Mouse (Mus musculus) MEL (cell line): Measurements from ENCODE around the gene Med24. TPM values are rescaled to one million over a fixed set of nuclear protein-coding genes. Genes with fewer than 3 reads are reported as not detected.

ENCODE experiments used
- DNase-seq: peaks from one replicate; pipeline ENCODE4 v3.0.0; 2011; ENCODE audit warnings: low read depth, low spot score
- H3K27ac ChIP-seq: 2 replicates; pipeline ENCODE4 v1.5.1; 2012; ENCODE audit warnings: low read depth, mild to moderate bottlenecking, control low read depth, low read length, moderate library complexity; ENCODE audit not compliant: control insufficient read depth
- H3K27me3 ChIP-seq, 2 experiments: fragments of 150-350 bp in 1 of 2; sonication (generic) in 1 of 2; 2 replicates each; pipeline ENCODE4 v1.6.1; 2012; ENCODE audit warnings: low read length in 2 of 2, mild to moderate bottlenecking in 2 of 2, improper control_type of control experiment in 1 of 2, moderate library complexity in 1 of 2; ENCODE audit not compliant: insufficient read depth in 2 of 2, control insufficient read depth in 1 of 2
- H3K36me3 ChIP-seq, 2 experiments: 2 replicates each; pipeline ENCODE4 v1.6.1; 2012 to 2014; ENCODE audit warnings: low read length in 2 of 2, improper control_type of control experiment in 1 of 2, inconsistent platforms in 1 of 2, mild to moderate bottlenecking in 1 of 2; ENCODE audit not compliant: insufficient read depth in 2 of 2, control insufficient read depth in 1 of 2
- H3K4me1 ChIP-seq, 2 experiments: fragments of 150-350 bp in 1 of 2; sonication (generic) in 1 of 2; 2 replicates each; pipeline ENCODE4 v1.6.1; 2012; ENCODE audit warnings: low read length in 2 of 2, improper control_type of control experiment in 1 of 2, mild to moderate bottlenecking in 1 of 2; ENCODE audit not compliant: insufficient read depth in 2 of 2, control insufficient read depth in 1 of 2
- H3K4me3 ChIP-seq, 2 experiments: fragments of 150-350 bp in 1 of 2; sonication (generic) in 1 of 2; 2 replicates each; pipeline ENCODE4 v1.5.1; 2012; ENCODE audit warnings: low read depth in 2 of 2, low read length in 2 of 2, mild to moderate bottlenecking in 2 of 2, moderate library complexity in 2 of 2, control low read depth in 1 of 2, improper control_type of control experiment in 1 of 2; ENCODE audit not compliant: control insufficient read depth in 1 of 2, insufficient read depth in 1 of 2
- H3K79me2 ChIP-seq: 2 replicates; pipeline ENCODE4 v1.6.1; 2012; ENCODE audit warnings: mild to moderate bottlenecking, low read length, moderate library complexity; ENCODE audit not compliant: control insufficient read depth, poor library complexity, insufficient read depth
- H3K9ac ChIP-seq: 2 replicates; pipeline ENCODE4 v1.6.1; 2012; ENCODE audit warnings: low read depth, mild to moderate bottlenecking, control low read depth, low read length, moderate library complexity; ENCODE audit not compliant: control insufficient read depth, poor library complexity, severe bottlenecking
- H3K9me3 ChIP-seq: fragments of 150-350 bp; sonication (generic); replicated peaks from 2 replicates; pipeline ENCODE4 v1.6.1; 2012; ENCODE audit warnings: mild to moderate bottlenecking, low read length, improper control_type of control experiment, moderate library complexity; ENCODE audit not compliant: insufficient read depth
- BHLHE40 ChIP-seq: IDR thresholded peaks from 2 replicates; pipeline ENCODE4 v1.6.1; 2012; ENCODE audit warnings: low read depth, mild to moderate bottlenecking, inconsistent platforms, low read length, improper control_type of control experiment, borderline replicate concordance
- CHD2 ChIP-seq: IDR thresholded peaks from 2 replicates; pipeline ENCODE4 v1.6.1; 2011; ENCODE audit warnings: low read length, improper control_type of control experiment
- CTCF ChIP-seq, 3 experiments: IDR thresholded peaks in 2 of 3; conservative IDR thresholded peaks in 1 of 3; 2 replicates each; pipeline ENCODE4 v1.5.1; 2011 to 2012; ENCODE audit warnings: low read length in 3 of 3, low read depth in 2 of 3, mild to moderate bottlenecking in 2 of 3, improper control_type of control experiment in 1 of 3, inconsistent platforms in 1 of 3, mixed read lengths in 1 of 3, moderate library complexity in 1 of 3; ENCODE audit not compliant: control insufficient read depth in 1 of 3, insufficient read depth in 1 of 3, poor library complexity in 1 of 3, severe bottlenecking in 1 of 3
- E2F4 ChIP-seq: IDR thresholded peaks from 2 replicates; pipeline ENCODE4 v1.6.1; 2011; ENCODE audit warnings: low read depth, low read length, improper control_type of control experiment, borderline replicate concordance
- ELF1 ChIP-seq: IDR thresholded peaks from 2 replicates; pipeline ENCODE4 v1.6.1; 2014; ENCODE audit warnings: low read depth, mild to moderate bottlenecking, inconsistent platforms, low read length, improper control_type of control experiment, moderate library complexity
- EP300 ChIP-seq, 2 experiments: IDR thresholded peaks; 2 replicates each; pipeline ENCODE4 v1.6.1; 2011; ENCODE audit warnings: improper control_type of control experiment in 2 of 2, low read length in 2 of 2, low read depth in 1 of 2, mild to moderate bottlenecking in 1 of 2
- ETS1 ChIP-seq: IDR thresholded peaks from 2 replicates; pipeline ENCODE4 v1.6.1; 2012; ENCODE audit warnings: low read depth, mild to moderate bottlenecking, inconsistent platforms, low read length, improper control_type of control experiment, moderate library complexity
- GABPA ChIP-seq: IDR thresholded peaks from 2 replicates; pipeline ENCODE4 v1.6.1; 2012; ENCODE audit warnings: low read depth, mild to moderate bottlenecking, inconsistent platforms, low read length, improper control_type of control experiment, moderate library complexity
- GATA1 ChIP-seq: IDR thresholded peaks from 2 replicates; pipeline ENCODE4 v1.6.1; 2011; ENCODE audit warnings: low read depth, low read length, improper control_type of control experiment
- HCFC1 ChIP-seq: IDR thresholded peaks from 2 replicates; pipeline ENCODE4 v1.6.1; 2012; ENCODE audit warnings: low read depth, mild to moderate bottlenecking, inconsistent platforms, low read length, improper control_type of control experiment, moderate library complexity
- MAFK ChIP-seq: IDR thresholded peaks from 2 replicates; pipeline ENCODE4 v1.6.1; 2011; ENCODE audit warnings: low read depth, mild to moderate bottlenecking, low read length, improper control_type of control experiment, borderline replicate concordance
- MAX ChIP-seq: IDR thresholded peaks from 2 replicates; pipeline ENCODE4 v1.6.1; 2011; ENCODE audit warnings: low read length, improper control_type of control experiment
- MAZ ChIP-seq: IDR thresholded peaks from 2 replicates; pipeline ENCODE4 v1.6.1; 2012; ENCODE audit warnings: low read depth, mild to moderate bottlenecking, inconsistent platforms, low read length, improper control_type of control experiment
- MEF2A ChIP-seq: IDR thresholded peaks from 2 replicates; pipeline ENCODE4 v1.6.1; 2014; ENCODE audit warnings: low read depth, mild to moderate bottlenecking, inconsistent platforms, low read length, improper control_type of control experiment; ENCODE audit not compliant: poor library complexity, insufficient replicate concordance, severe bottlenecking; ENCODE audit errors: extremely low read depth
- MXI1 ChIP-seq: IDR thresholded peaks from 2 replicates; pipeline ENCODE4 v1.6.1; 2011; ENCODE audit warnings: mild to moderate bottlenecking, low read depth, low read length, improper control_type of control experiment
- MYB ChIP-seq: IDR thresholded peaks from 2 replicates; pipeline ENCODE4 v1.6.1; 2011; ENCODE audit warnings: mild to moderate bottlenecking, low read depth, low read length, improper control_type of control experiment
- MYC ChIP-seq: IDR thresholded peaks from 2 replicates; pipeline ENCODE4 v1.6.1; 2011; ENCODE audit warnings: low read depth, mild to moderate bottlenecking, low read length, improper control_type of control experiment, moderate library complexity
- NELFE ChIP-seq: IDR thresholded peaks from 2 replicates; pipeline ENCODE4 v1.6.1; 2011; ENCODE audit warnings: low read depth, low read length, improper control_type of control experiment
- NRF1 ChIP-seq: IDR thresholded peaks from 2 replicates; pipeline ENCODE4 v1.6.1; 2014; ENCODE audit warnings: low read depth, mild to moderate bottlenecking, inconsistent platforms, low read length, improper control_type of control experiment, moderate library complexity; ENCODE audit not compliant: poor library complexity, insufficient read depth, severe bottlenecking
- POLR2A ChIP-seq, 2 experiments: IDR thresholded peaks; 2 replicates each; pipeline ENCODE4 v1.6.1; 2011 to 2012; ENCODE audit warnings: low read length in 2 of 2, mild to moderate bottlenecking in 2 of 2, control low read depth in 1 of 2, improper control_type of control experiment in 1 of 2, low read depth in 1 of 2, moderate library complexity in 1 of 2; ENCODE audit not compliant: control insufficient read depth in 1 of 2, insufficient read depth in 1 of 2, poor library complexity in 1 of 2
- POLR2AphosphoS2 ChIP-seq: IDR thresholded peaks from 2 replicates; pipeline ENCODE4 v1.6.1; 2011; ENCODE audit warnings: low read length, improper control_type of control experiment
- POLR2AphosphoS5 ChIP-seq: IDR thresholded peaks from 2 replicates; pipeline ENCODE4 v1.6.1; 2012; ENCODE audit warnings: low read depth, borderline replicate concordance, mild to moderate bottlenecking, inconsistent platforms, low read length, moderate library complexity, mixed read lengths
- RAD21 ChIP-seq: IDR thresholded peaks from 2 replicates; pipeline ENCODE4 v1.6.1; 2011; ENCODE audit warnings: mild to moderate bottlenecking, low read depth, low read length, improper control_type of control experiment
- RCOR1 ChIP-seq: IDR thresholded peaks from 2 replicates; pipeline ENCODE4 v1.6.1; 2012; ENCODE audit warnings: low read depth, mild to moderate bottlenecking, inconsistent platforms, low read length, improper control_type of control experiment
- SIN3A ChIP-seq: IDR thresholded peaks from 2 replicates; pipeline ENCODE4 v1.6.1; 2012; ENCODE audit warnings: low read length, improper control_type of control experiment, inconsistent platforms
- SMC3 ChIP-seq: IDR thresholded peaks from 2 replicates; pipeline ENCODE4 v1.6.1; 2011; ENCODE audit warnings: low read depth, low read length, improper control_type of control experiment
- TAL1 ChIP-seq: IDR thresholded peaks from 2 replicates; pipeline ENCODE4 v1.6.1; 2012; ENCODE audit warnings: mild to moderate bottlenecking, inconsistent platforms, low read length, moderate library complexity, mixed read lengths
- TBP ChIP-seq: IDR thresholded peaks from 2 replicates; pipeline ENCODE4 v1.8.0; 2011; ENCODE audit warnings: low read depth, low read length, improper control_type of control experiment
- TCF12 ChIP-seq: IDR thresholded peaks from 2 replicates; pipeline ENCODE4 v1.6.1; 2014; ENCODE audit warnings: low read depth, mild to moderate bottlenecking, inconsistent platforms, low read length, improper control_type of control experiment, moderate library complexity
- UBTF ChIP-seq: IDR thresholded peaks from 2 replicates; pipeline ENCODE4 v1.6.1; 2012; ENCODE audit warnings: low read depth, mild to moderate bottlenecking, inconsistent platforms, low read length, improper control_type of control experiment, moderate library complexity, borderline replicate concordance; ENCODE audit not compliant: insufficient read depth
- USF1 ChIP-seq: IDR thresholded peaks from 2 replicates; pipeline ENCODE4 v1.6.1; 2014; ENCODE audit warnings: low read depth, mild to moderate bottlenecking, inconsistent platforms, low read length, improper control_type of control experiment, moderate library complexity
- USF2 ChIP-seq, 2 experiments: IDR thresholded peaks; 2 replicates each; pipeline ENCODE4 v1.6.1; 2011 to 2012; ENCODE audit warnings: improper control_type of control experiment in 2 of 2, low read length in 2 of 2, borderline replicate concordance in 1 of 2, inconsistent platforms in 1 of 2, low read depth in 1 of 2, mild to moderate bottlenecking in 1 of 2; ENCODE audit not compliant: insufficient read depth in 1 of 2
- ZC3H11A ChIP-seq: IDR thresholded peaks from 2 replicates; pipeline ENCODE4 v1.6.1; 2012; ENCODE audit warnings: low read depth, mild to moderate bottlenecking, inconsistent platforms, low read length, improper control_type of control experiment
- ZKSCAN1 ChIP-seq: IDR thresholded peaks from 2 replicates; pipeline ENCODE4 v1.6.1; 2012; ENCODE audit warnings: low read depth, mild to moderate bottlenecking, inconsistent platforms, low read length, improper control_type of control experiment, moderate library complexity
- ZMIZ1 ChIP-seq: IDR thresholded peaks from 2 replicates; pipeline ENCODE4 v1.6.1; 2012; ENCODE audit warnings: low read depth, mild to moderate bottlenecking, inconsistent platforms, low read length, improper control_type of control experiment, moderate library complexity
- ZNF384 ChIP-seq: IDR thresholded peaks from 2 replicates; pipeline ENCODE4 v1.6.1; 2012; ENCODE audit warnings: low read depth, mild to moderate bottlenecking, inconsistent platforms, low read length, improper control_type of control experiment
- polyA plus RNA-seq, 2 experiments: library from polyadenylated mRNA; stranded (reverse) in 1 of 2; unstranded in 1 of 2; fragments of >175 nt in 1 of 2; fragments of >200 nt in 1 of 2; gene quantifications; 2 replicates each; pipeline versions ENCODE4 v1.2.1 to v1.2.4; 2012; ENCODE audit warnings: low replicate concordance in 2 of 2, low read depth in 1 of 2; ENCODE audit not compliant: insufficient read length in 2 of 2, insufficient read depth in 1 of 2, missing spikeins in 1 of 2
- total RNA-seq: library from RNA; depleted of rRNA; stranded (reverse); fragments of 300-350 nt; gene quantifications from 2 replicates; pipeline ENCODE4 v1.2.3, GENCODE M21; 2012

The Med24 gene
- total and polyA plus RNA-seq, 3 experiments: 37.5 to 89.8 TPM; not detected in 1

- H3K27ac ChIP-seq: peak overlapping the region; percentile 89
- no peaks in the 10 kb centered on the region; the same call in 1 of the 2 replicates for H3K79me2 ChIP-seq
- peak overlapping the region; percentile 59 for H3K9ac ChIP-seq
- TF ChIP-seq MEF2A (no peak), E2F4 (no peak), ZMIZ1 (no peak), ETS1 (peak; percentile 90), MAX (peak; percentile 99), CTCF (IDR thresholded peaks at IDR 0.05 in 2 of 3, conservative IDR thresholded peaks at IDR 0.05 in 1 of 3; ENCODE audit: control insufficient read depth in 1 of 3, insufficient read depth in 1 of 3, low read depth in 2 of 3, low read length in 3 of 3, poor library complexity in 1 of 3, severe bottlenecking in 1 of 3) (no peak), SMC3 (no peak), EP300 (IDR thresholded peaks at IDR 0.05; ENCODE audit: low read depth in 1 of 2, low read length in 2 of 2) (peak in 1 of 2 experiments; percentile 52; a peak in 2 of 4 replicates), NRF1 (no peak), TAL1 (no peak), TCF12 (peak; percentile 20; the same call in 1 of the 2 replicates), TBP (peak; percentile 61; the same call in 1 of the 2 replicates), HCFC1 (peak; percentile 63), RAD21 (no peak), POLR2AphosphoS5 (no peak), ZNF384 (no peak), ZKSCAN1 (no peak), USF2 (IDR thresholded peaks at IDR 0.05; ENCODE audit: borderline replicate concordance in 1 of 2, insufficient read depth in 1 of 2, low read depth in 1 of 2, low read length in 2 of 2) (peak in 1 of 2 experiments; percentile 43; a peak in 1 of 4 replicates), UBTF (no peak), ZC3H11A (no peak), RCOR1 (no peak), MAZ (peak; percentile 80; the same call in 1 of the 2 replicates), SIN3A (peak; percentile 100), NELFE (no peak), ELF1 (peak; percentile 89), POLR2AphosphoS2 (no peak), USF1 (peak; percentile 87), POLR2A (IDR thresholded peaks at IDR 0.05; ENCODE audit: control insufficient read depth in 1 of 2, insufficient read depth in 1 of 2, low read depth in 1 of 2, low read length in 2 of 2, poor library complexity in 1 of 2) (peak; percentile 28 to 63; a peak in 1 of 4 replicates), GABPA (no peak), MAFK (no peak), MYC (peak; percentile 100), MYB (no peak), MXI1 (peak; percentile 100), CHD2 (no peak), GATA1 (no peak), BHLHE40 (peak; percentile 92)
These were observed 44.5 kb upstream of the Med24 start for GRCm38 (mm10) chr11:98773635-98774295.

More at GRCm38 (mm10) chr11:98773635-98774295, 44.5 kb upstream of the Med24 start:
- Histone ChIP-seq H3K36me3 (peaks cover 0 to 29% of the 10 kb centered on the region in 2 experiments; a peak in 2 of 4 replicates), H3K4me1 (peaks cover 24 to 49% of the 10 kb centered on the region in 2 experiments), H3K4me3 (peak overlapping the region; percentile 38 to 41), H3K27me3 (no peaks in the 10 kb centered on the region), H3K9me3 (no peaks in the 10 kb centered on the region)
- DNase-seq: peak; percentile 100
